Mouse (Mus musculus) embryonic fibroblast, embryonic 13.5 days (primary cell): ENCODE measurements around the gene Esrra.

ENCODE experiments used
- CTCF ChIP-seq: IDR thresholded peaks from 2 replicates; pipeline ENCODE4 v1.5.1; 2011; ENCODE audit warnings: mild to moderate bottlenecking, control low read depth, low read length, moderate library complexity, borderline replicate concordance; ENCODE audit not compliant: insufficient read depth
- POLR2A ChIP-seq: IDR thresholded peaks from 2 replicates; pipeline ENCODE4 v1.6.1; 2011; ENCODE audit warnings: low read depth, mild to moderate bottlenecking, control low read depth, low read length, moderate library complexity

- no peak for TF ChIP-seq POLR2A
- TF ChIP-seq CTCF: no peak
Observed at GRCm38 (mm10) chr19:6955424-6955823, 33.8 kb upstream of the Esrra start.
